Mouse (Mus musculus): Measurements from ENCODE around the gene Ndufs1.

GRCm38 (mm10) chr1:63178308-63178707, 1.7 kb upstream of the Ndufs1 start:
- no peak for TF ChIP-seq POLR2A (IDR thresholded peaks at IDR 0.05; ENCODE audit: control insufficient read depth, extremely low read depth, insufficient read depth, low read length, poor library complexity)
- no peak for TF ChIP-seq CTCF (IDR thresholded peaks at IDR 0.05; ENCODE audit: borderline replicate concordance, control insufficient read depth, extremely low read depth, insufficient read depth, low read length, poor library complexity)

All from thymus, adult 2 months (tissue).